Mouse (Mus musculus): Measurements from ENCODE around the gene Gpm6b.

Gpm6b gene

GRCm38 (mm10) chrX:166304355-166304754, 65.6 kb downstream of the Gpm6b start:
- no peak for DNase-seq (ENCODE audit: low spot score)

DNA sequence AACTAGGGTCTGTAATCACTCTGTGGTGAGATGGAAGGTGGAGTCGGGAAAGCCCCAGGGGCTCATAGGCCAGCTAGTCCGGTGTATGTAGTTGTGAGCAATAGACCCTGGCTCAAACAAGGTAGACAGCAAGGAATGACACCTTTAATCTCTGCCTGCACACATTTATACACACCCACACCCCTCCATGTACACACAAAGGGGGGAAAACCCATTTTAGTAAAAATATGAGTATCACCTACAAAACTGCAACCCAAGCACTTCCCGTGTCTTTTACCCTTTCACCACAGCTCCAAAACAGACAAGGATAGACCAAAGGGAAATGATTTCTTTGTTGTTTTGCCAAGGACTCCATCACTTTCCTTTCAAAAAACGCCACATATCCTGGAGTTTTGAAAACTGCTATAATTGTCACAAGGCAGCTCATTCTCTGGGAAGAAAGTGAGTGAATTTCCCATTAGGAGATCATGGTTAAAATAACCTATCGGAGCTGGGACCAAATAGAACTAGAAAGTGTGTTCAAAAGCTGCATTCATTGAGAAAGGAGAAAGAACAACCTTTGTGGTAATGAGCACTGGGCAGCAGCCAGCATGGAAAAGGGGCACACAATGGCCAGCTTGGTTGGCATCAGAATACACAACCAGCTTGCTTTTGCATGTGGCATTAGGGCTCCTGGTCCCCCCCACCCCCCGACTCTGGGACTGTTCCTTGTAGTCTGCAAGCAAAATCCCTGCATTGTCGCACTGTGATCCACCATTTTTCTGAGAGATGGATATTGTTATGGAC, 68.9 kb downstream of the Gpm6b start:
- no peak for DNase-seq (ENCODE audit: low spot score)

GRCm38 (mm10) chrX:166308798-166309197, 70.1 kb downstream of the Gpm6b start:
- no peak for DNase-seq (ENCODE audit: low spot score)

DNA sequence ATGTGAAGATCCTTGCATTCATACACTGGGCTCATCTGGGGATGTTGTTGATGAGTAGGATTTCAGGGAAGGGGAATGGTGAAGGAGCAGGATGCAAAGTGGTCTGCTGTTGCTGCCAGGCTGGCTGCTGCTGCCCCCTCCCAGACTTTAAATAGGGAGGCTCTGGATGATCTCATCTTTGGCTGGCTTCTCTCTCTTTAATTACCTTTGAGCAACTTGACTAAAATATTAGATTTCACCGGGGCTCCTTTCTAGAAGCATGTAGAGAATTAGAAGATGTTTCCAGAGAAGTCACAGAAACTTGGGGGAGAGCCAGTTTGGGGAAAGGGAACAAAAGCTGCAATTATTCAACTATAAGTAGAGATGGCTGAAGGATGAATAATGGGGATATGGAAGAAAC, 76.5 kb downstream of the Gpm6b start:
- no peak for DNase-seq (ENCODE audit: low spot score)

GRCm38 (mm10) chrX:166316552-166317375, 78.1 kb downstream of the Gpm6b start:
- DNase-seq (ENCODE audit: low spot score): no peak

DNA sequence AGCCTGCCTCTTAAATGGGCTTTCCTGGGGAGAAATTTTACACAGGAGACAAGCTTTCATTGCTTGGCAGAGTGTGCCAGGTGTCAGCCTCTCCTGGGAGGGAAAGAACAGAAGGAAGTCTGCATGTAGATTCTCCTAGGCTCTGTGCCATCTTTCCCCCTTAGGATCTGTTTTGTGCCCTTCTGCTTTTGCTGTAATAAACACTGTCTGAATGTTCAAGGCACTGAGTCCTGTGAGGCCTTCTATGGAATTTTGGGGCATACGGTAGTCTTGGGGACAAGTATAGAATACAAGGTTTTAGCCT, 78.6 kb downstream of the Gpm6b start:
- no peak for DNase-seq (ENCODE audit: low spot score)

- no peak for DNase-seq (ENCODE audit: low spot score)
Observed at GRCm38 (mm10) chrX:166323226-166323625, 84.5 kb downstream of the Gpm6b start.

DNA sequence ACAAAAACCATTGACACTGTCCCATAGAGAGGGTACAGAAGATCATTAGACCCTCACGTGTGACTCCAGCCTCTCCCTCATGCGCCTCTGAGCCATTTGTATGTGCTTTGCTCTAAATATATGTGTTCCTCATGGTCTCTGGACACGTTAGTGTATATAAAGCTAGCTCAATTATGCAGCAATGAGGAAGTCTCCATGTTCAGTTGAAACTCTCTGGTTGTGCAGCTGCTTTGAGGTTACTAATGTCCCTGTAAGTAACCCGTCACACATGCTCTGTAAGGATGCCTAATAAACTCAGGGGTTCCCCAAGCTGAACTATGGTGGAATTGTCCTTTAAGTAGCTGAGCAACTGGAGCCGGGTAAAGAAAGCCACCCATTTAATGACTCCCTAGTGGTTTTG, 88.9 kb downstream of the Gpm6b start:
- no peak for DNase-seq (ENCODE audit: low spot score)

DNA sequence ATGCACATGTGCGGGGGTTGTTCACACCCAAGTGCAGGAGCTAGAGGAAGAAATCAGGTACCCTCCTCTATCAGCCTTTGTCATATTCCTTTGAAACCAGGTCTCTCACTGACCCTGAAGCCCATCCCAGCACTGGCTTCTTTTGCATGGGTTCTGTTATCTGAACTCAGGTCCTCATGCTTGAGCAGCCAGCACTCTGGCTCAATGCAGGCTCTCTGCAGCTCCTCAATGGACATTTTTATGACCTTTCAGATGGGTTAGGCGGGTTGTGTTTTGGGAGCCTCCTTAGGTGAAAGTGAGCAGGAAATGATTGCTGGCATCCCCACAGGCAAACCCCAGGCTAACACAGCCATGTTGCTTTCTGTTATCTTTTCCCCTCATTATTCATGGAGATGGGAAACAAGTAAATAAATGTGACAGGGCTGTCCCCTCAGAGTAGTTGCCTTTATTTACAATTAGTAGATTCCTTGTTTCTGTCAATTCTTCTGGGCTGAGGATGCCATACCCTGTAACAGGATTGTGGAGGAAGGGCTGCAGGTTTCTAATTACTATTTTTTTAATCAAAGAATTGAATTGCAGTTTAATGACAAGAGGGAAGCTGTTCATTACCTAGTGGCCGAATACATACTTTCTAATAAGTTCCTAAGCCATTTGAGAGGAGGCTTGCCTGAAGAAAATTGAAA, 89.6 kb downstream of the Gpm6b start:
- DNase-seq (ENCODE audit: low spot score): no peak

- no peak for DNase-seq (ENCODE audit: low spot score)
Observed at GRCm38 (mm10) chrX:166328904-166329451, 90.3 kb downstream of the Gpm6b start.

GRCm38 (mm10) chrX:166334516-166335136, 95.9 kb downstream of the Gpm6b start:
- DNase-seq (ENCODE audit: low spot score): no peak

GRCm38 (mm10) chrX:166338353-166338752, 99.6 kb downstream of the Gpm6b start:
- DNase-seq (ENCODE audit: low spot score): no peak

GRCm38 (mm10) chrX:166338784-166339520, 100.2 kb downstream of the Gpm6b start:
- no peak for DNase-seq (ENCODE audit: low spot score)

GRCm38 (mm10) chrX:166339911-166340310, 101.2 kb downstream of the Gpm6b start:
- no peak for DNase-seq (ENCODE audit: low spot score)

DNA sequence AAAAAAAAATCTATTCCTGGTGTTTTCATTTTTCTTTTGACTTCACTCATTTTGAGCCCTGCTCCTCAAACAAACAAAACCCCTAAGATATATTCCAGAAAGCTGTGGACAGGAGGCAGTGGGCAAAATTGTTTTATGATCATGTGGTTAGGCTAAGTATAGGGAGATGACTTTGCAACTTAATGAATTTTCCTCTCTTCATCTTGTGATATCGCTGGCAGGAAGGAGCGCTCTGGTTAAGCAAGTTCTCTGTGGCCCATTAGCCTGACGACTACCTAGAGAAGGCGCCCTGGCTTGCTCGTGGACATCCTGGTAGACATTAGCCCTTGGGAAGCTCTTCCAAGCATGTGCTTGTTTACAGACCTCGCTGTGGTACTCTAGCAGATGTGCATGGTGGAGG, 103.1 kb downstream of the Gpm6b start:
- DNase-seq (ENCODE audit: low spot score): no peak

- no peak for DNase-seq (ENCODE audit: low spot score)
Observed at GRCm38 (mm10) chrX:166344228-166345015, 105.7 kb downstream of the Gpm6b start.

DNA sequence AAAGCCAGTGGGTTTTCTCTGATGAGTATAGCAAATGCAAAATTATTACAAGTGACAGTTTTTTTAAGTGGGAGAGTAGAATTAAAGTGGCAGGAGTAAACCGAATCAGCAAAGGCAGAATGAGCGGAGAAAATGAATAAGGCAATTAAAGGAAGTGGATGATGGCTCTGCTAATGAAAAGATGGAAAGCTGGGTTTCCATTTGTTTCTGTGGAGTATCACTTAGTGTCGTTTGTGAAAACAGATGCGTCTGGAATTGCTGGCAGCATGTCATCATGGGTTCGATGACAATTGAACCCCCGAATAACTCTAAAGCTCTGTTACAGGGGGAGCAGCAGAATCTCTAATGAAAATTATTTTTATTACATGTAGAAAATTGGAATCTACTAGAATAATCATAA, 109.4 kb downstream of the Gpm6b start:
- no peak for DNase-seq (ENCODE audit: low spot score)

DNA sequence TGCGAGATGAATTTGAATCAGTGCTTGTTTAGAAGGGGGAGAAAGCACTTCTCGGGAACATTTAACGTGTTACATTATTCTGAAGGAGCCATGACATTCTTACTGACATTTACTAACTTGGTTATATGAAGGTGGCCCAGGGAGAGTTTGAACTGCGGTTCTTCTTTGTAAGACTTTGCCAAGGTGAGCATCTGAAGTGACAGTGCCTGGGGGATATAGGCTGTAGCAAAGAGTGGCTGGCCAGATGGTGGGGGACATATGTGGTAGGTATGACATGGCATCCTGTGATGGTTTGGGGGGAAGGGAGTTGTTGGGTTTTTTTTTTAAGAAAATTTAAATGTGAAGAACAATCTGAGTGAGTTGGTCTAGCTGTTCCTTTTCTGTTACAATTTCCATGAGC, 109.9 kb downstream of the Gpm6b start:
- no peak for DNase-seq (ENCODE audit: low spot score)

DNA sequence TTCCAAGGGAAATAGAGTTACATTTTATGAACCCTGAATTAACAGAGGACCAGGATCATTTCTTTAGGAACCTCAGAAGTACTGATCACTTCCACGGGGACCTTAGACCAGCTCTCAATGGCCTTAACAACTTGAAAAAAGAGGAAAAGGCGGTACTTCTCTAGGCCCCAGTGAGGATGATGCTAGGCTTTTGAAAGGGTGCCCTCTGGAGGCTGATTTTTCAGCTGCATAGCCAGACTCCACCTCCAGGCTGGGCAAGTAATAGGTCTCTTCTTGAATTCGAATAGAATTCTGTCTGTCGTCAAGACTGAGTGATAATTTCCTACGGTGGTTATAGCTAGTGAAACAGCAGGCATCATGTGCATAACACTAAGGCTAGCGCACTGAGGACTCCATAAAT, 113.1 kb downstream of the Gpm6b start:
- peak; percentile 38 for DNase-seq (ENCODE audit: low spot score)

- DNase-seq (ENCODE audit: low spot score): no peak
Observed at GRCm38 (mm10) chrX:166353412-166353811, 114.7 kb downstream of the Gpm6b start.

DNA sequence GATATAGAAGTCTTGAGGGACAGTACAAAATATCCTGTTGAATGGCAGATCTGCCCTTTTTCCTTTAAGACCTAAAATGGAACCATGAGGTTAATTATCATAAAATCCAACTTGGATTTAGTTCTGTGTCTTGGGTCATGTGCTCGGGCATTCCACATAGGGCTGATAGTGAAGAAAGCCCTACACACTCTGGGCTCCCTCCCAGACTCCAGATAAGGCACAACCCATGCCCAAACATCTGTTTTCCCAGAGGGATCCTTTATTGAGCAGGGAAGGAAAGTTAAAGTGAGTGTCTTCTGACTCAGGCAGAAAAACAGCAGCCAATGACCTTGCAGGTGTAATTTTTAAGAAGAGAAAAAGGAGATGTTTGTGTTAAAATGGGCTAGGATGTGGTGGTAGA, 116.2 kb downstream of the Gpm6b start:
- DNase-seq (ENCODE audit: low spot score): no peak
